Mouse (Mus musculus): ENCODE results near the gene Col23a1.
"Not testable (repeated sequence)": the region's sequence is repeated elsewhere in the genome, so short reads cannot be mapped to it uniquely, and the experiment has no call there.

Gene Col23a1

DNA sequence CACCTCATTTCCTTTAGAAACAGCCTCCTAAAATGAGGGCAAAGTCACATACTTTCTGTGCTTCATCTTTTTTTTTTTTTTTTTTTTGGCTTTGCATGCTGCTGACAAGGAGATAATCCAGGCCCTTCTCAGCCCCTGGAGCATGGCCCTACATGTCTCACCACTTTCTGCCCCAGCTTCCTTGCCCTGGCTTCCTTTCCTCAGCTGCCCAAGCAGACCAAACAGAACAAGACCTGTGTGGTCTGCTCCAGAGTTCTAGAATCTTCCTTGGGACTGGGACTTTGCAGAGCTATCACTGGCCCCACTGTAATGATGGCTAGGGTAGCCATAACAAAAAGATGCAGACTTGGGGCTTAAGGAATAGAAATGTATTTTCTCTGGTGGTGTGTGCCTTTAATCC is 300.3 kb downstream of the Col23a1 start:
- DNase-seq (ENCODE audit: low spot score in 2 of 2): no peak

DNA sequence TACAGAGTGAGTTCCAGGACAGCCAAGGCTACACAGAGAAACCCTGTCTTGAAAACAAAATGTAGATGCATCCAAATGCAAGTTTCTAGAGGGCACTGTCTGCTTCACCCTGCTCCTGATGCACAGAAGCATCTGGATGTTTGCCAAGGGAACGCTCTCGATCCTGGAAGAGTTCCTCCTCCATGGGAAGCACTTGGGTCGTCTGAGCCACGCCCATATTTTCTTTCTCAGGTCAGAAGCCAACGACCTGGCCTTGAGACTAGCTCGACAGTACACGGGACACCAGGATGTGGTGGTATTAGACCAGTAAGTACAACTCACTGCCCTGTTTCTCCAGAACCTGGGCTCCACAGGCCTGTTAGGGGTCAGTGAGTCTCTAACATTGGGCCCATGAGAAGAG is 301.4 kb downstream of the Col23a1 start:
- DNase-seq (ENCODE audit: low spot score in 2 of 2): no peak

DNA sequence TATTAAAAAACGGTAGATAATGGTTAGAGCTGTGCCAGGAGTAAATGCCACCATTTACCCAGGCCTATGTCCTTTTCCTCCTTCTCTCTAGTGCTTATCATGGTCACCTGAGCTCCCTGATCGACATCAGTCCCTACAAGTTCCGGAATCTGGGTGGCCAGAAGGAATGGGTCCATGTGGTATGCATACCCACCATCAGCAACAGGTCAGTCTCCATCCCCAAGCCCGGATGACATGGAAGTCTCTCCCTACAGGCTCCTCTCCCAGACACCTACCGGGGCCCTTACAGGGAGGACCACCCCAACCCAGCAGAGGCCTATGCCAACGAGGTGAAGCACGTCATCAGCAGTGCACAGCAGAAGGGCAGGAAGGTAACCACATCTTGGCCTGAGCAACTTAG is 302.2 kb downstream of the Col23a1 start:
- no peak for DNase-seq (ENCODE audit: low spot score in 2 of 2)

- DNase-seq (ENCODE audit: low spot score in 2 of 2): no peak
These were observed 303.6 kb downstream of the Col23a1 start for GRCm38 (mm10) chr11:51593368-51593767.

- no peak for DNase-seq (ENCODE audit: low spot score in 2 of 2)
These were observed 304.1 kb downstream of the Col23a1 start for GRCm38 (mm10) chr11:51593849-51594248.

GRCm38 (mm10) chr11:51594715-51595350 is 305.1 kb downstream of the Col23a1 start:
- no peak for DNase-seq (ENCODE audit: low spot score in 2 of 2)

DNA sequence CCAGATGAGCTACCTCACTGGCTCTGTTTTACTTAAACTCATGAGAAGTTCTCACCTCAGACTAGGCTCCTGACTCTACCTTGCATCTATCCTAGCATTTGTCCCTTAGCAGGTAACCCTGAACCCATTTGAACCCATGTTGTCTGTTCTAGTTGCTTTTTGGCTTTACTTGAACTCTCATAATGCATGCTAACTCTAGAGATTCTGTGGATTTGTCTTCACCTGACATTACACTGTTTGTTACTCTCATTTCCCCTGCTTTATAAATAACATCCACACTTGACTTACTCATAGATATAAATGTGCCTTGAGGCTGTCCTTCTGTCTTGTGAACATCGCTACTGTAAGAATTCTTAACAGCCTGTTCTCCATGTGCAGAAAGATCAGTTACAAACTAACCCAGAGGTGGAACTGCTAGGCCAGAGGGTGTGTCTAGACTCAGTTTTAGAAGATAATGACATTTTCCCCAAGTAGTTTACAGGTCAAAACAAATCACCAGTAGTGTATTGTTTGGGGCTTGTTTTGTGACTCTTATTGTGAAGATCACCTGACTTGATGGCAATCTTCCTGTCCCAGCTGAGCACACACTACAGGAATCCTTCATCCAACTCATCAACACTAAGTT is 305.9 kb downstream of the Col23a1 start:
- DNase-seq (ENCODE audit: low spot score in 2 of 2): no peak

GRCm38 (mm10) chr11:51597553-51597952 is 307.8 kb downstream of the Col23a1 start:
- DNase-seq (ENCODE audit: low spot score in 2 of 2): no peak

DNA sequence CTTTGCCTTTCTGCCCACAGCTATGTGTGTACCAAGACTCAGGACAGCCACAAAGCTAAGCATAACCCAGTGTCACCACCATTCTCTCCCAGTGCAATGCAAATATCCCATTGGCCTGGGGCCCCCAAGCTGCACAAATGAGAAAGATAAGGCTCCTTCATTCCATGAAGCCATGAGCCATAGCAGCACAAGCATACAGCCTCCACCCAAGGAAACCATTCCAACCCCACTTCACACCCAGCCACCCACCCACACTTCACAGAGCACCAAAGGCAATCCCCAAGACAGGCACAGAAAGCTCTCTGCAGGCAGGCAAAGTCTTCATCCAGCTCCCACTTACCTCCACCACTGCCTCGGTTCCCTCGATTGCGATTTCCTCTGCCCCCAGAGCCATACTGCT is 312.5 kb downstream of the Col23a1 start:
- no peak for DNase-seq (ENCODE audit: low spot score in 2 of 2)

DNA sequence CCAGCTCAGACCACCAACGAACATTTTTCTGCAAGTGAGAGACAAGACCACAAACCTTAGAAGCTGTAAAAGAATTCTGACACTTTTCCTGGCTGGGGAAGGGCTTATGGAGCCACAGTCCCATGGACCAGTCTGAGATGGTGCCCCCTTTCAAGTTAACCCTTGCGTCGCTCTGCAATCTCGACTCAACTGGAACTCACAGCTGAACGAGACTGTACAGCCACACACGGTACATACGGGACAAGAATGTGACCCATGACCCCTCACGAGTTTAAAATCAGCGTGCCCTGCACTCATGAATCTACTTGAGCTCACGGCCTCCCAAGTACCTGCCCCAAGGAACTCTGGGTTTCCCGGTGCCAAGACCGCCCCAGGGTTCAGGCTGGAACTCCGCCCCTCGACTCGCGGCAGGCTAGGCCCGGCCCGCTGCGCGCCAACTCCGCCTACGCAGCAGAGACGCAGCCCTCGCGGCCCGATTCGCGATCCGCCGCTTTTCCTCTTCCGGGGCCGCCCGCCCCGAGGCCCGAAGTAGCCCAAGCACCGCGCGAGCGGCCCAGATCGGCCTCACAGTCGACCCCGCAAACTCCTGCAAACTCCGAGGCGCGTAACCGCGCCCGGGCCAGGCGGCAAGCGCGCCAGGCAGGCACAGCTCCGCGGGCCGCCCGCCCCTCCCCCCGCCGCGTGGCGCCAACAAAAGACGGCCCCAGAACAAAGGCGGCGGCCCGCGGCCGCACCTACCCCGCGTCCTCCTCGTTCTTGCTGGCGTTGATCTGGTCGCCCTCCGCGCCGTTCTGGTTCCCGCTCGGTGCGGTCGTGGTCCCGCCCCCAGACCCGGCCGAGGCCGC is 316.1 kb downstream of the Col23a1 start:
- DNase-seq (ENCODE audit: low spot score in 2 of 2): peak; percentile 73 to 82

GRCm38 (mm10) chr11:51606447-51607095 is 316.9 kb downstream of the Col23a1 start, which contains the start of gene Hnrnpab:
Hnrnpab (minus strand) TSS chr11:51606847.
- DNase-seq (ENCODE audit: low spot score in 2 of 2): peak; percentile 96 to 97

- no peak for DNase-seq (ENCODE audit: low spot score in 2 of 2)
These were observed 317.5 kb downstream of the Col23a1 start for GRCm38 (mm10) chr11:51607096-51607738.

DNA sequence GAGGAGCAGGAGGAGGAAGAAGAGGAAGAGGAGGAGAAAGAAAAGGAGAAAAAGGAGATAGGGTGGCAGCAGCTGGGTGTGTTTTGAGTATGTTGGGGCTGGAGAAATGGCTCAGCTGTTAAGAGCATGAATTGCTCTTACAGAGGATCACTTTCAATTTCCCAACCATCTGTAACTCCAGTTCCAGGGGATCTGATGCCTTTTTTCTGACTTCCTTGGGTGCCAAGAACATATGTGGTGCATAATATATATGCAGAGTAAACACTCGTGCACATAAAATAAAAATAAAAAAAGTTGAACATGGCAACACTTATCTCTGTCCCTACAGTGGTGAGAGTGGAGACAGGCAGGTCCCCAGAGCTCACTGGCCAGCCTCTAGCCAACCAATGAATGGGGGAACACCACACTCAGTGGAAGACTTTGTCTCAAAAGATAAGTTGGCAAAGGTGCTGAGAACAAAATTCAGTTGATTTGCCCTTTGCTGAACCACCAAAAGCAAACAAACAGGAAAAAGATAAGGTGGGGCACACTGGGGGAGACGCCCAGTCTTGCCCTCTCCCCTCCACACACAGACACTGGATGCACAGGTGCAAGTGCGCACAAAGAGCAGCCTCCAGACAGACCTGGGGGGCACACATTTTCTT is 319.7 kb downstream of the Col23a1 start:
- DNase-seq (ENCODE audit: low spot score in 2 of 2): no peak

- DNase-seq (ENCODE audit: low spot score in 2 of 2): not testable (repeated sequence)
These were observed 320.2 kb downstream of the Col23a1 start for GRCm38 (mm10) chr11:51609940-51610339.

DNA sequence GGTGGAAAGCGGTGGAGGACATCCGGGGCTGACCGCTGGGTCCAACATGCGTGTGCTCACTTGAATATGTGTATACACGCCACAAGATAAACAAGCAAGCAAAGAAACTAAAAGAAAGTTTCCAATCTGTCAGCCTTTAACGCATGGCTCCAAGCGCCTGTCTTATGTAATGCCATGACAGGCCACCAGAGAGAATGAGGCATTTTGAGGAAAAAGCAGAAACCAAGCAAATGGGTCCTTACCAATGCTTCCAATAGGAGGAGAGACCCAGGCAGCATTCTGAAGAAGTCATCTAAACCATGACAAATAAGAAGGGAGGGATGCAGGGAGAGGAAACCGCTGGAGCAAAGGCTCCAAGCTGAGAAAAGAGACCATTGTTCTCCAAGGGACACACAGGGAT is 324.5 kb downstream of the Col23a1 start:
- DNase-seq (ENCODE audit: low spot score in 2 of 2): no peak

DNA sequence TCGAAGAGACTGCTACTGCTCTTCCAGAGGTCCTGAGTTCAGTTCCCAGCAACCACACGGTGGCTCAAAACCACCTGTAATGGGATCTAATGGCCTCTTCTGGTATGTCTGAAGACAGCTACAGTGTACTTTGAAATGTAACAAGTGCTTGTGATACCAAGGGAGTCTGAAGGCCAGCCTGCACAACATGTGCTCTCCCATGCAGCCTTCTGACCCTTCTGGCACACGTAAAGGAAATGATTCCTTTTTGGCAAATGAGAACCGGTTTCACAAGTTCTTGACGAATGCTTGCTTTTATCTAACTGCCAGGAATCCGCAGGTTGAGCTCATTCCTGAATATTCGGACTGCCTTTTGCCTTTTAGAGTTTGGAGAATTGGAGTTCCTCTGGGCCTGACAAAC is 325.4 kb downstream of the Col23a1 start:
- no peak for DNase-seq (ENCODE audit: low spot score in 2 of 2)

DNA sequence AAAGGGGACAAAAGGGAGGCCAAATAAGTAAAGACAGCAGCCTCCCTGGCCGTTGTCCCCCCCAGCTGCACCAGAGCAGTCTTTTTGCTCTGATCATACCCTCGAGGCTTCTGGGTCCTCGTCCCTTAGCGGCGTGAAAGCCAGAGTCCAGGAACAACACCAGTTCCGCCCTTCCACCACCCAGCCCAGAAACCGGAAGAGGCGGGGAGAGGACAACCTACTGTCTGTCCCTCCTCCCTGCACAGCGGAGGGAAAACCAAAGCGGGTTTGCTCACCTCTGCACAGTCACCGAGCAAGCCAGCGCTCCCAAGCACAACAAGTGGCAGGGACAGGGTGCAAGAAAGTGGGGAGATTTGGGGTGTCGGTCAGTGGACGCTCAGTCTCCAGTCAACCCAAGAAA is 325.9 kb downstream of the Col23a1 start:
- peak in 1 of 2 experiments; percentile 37 for DNase-seq (ENCODE audit: low spot score in 2 of 2)

DNA sequence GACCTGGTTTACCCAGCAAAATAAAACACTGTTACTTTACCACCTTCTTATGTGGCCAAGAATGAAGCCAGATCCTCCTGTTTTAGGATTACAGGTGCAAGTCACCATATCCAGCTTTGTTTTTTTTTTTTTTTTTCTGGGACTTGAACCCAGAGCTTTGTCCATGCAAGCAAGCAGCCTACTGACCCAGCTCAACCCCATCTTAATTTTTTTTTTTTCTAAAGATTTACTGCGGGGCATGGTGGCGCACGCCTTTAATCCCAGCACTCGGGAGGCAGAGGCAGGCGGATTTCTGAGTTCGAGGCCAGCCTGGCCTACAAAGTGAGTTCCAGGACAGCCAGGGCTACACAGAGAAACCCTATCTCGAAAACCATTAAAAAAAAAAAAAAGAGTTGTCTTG is 326.4 kb downstream of the Col23a1 start:
- DNase-seq (ENCODE audit: low spot score in 2 of 2): not testable (repeated sequence)

DNA sequence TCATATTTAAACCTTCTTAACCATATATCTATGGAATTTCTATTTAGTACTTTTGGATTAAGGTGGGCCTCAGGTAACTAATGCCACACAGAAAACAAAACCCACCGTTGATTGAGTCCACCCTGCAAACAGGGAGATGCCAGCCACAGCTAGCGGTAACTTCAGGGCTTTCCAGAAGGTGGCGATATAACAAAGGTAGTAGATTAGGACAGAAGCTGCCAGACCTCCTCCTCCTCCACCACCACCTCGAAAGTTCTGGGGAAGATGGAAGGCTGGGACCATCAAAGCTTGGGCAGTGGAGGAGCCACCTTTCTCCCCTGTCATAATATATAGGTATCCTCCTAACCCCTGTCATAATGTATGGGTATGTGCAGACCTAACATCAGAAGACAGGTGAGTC is 328.0 kb downstream of the Col23a1 start:
- peak in 1 of 2 experiments; percentile 58 for DNase-seq (ENCODE audit: low spot score in 2 of 2)

DNA sequence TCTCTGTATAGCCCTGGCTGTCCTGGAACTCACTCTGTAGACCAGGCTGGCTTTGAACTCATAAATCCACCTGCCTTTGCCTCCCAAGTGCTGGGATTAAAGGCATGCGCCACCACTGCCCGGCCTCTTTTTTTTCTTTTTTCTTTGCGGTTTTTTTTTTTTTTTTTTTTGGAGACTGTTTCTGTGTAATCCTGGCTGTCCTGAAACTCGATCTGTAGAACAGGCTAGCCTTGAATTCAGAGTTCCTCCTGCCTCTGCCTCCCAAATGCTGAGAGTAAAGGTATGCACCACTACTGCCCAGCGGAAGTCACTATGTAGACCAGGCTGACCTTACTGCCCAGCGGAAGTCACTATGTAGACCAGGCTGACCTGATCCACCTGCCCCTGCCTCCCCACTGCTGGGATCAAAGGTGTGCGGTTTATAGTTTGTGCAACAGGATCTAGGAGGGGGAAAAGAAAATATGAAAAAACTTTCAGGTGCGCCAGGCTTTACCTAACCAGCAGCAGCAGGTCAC is 329.2 kb downstream of the Col23a1 start:
- no peak for DNase-seq (ENCODE audit: low spot score in 2 of 2)

Measured in frontal cortex, postnatal 10 days (tissue).